Mouse (Mus musculus) effector memory CD4-positive, alpha-beta T cell, adult 7 months (primary cell): ENCODE measurements around the gene Lilr4b. TPM values are rescaled to one million over a fixed set of nuclear protein-coding genes. Genes with fewer than 3 reads are reported as not detected.

Experiments used
- polyA plus RNA-seq: library from polyadenylated mRNA; unstranded; fragments of 100-300 nt; shearing (Covaris generic); gene quantifications from one replicate; pipeline ENCODE4 v1.2.1, GENCODE M21; 2017

The Lilr4b gene
- polyA plus RNA-seq = 694 TPM

DNA sequence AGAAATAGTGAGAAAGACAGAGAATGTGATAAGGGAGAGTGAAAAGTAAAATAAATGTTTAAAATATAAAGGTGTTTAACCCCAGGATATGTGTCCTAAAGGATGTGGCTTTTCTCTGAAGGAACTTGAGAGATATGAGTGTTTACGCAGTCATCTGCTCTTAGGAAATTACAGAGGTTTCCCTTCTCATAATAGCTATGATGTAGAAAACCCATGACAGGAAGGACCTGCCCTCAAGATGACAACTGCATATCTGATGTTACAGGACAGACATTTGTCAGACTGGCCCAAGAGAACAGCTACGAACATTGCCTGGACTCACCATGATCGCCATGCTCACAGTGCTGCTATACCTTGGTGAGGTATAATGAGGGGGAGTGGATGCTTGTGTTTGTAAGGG lies at the start of gene Lilr4b, which contains the start of gene Gm49339:
TSS of gene Lilr4b (plus strand) at position 236 of the 400 bp plus-strand sequence.
TSS of gene Gm49339 (plus strand) at position 216 of the 400 bp plus-strand sequence.

DNA sequence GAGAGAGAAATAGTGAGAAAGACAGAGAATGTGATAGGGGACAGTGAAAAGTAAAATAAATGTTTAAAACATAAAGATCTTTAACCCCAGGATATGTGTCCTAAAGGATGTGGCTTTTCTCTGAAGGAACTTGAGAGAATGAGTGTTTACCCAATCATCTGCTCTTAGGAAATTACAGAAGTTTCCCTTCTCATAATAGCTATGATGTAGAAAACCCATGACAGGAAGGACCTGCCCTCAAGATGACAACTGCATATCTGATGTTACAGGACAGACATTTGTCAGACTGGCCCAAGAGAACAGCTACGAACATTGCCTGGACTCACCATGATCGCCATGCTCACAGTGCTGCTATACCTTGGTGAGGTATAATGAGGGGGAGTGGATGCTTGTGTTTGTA lies 10.3 kb downstream of the Lilr4b start, which contains the start of gene Lilrb4a:
TSS of gene Lilrb4a (plus strand) at position 266 of the 400 bp plus-strand sequence.

Other genes with a start within 250 kb of the Lilr4b start
- 55.7 TPM for gene Gm49339, start within 50 bp of the Lilr4b start, polyA plus RNA-seq
- gene Lilrb4a, start 10.3 kb downstream of the Lilr4b start, polyA plus RNA-seq = 623 TPM
- gene Fam162b, start 109.9 kb downstream of the Lilr4b start, polyA plus RNA-seq = not detected
- 0.16 TPM for gene Gprc6a, start 150.8 kb downstream of the Lilr4b start, polyA plus RNA-seq
- gene Rfx6, start 197.1 kb downstream of the Lilr4b start, polyA plus RNA-seq = not detected